Mouse (Mus musculus) ovary, postnatal 10 days (tissue): Measurements from ENCODE around the gene Zdhhc14.

Experiments used
- DNase-seq: peaks from one replicate; pipeline ENCODE4 v3.0.0; 2022; ENCODE audit warnings: low spot score

The Zdhhc14 gene

GRCm38 (mm10) chr17:5504969-5505368 lies 12.6 kb downstream of the Zdhhc14 start:
- no peak for DNase-seq

DNA sequence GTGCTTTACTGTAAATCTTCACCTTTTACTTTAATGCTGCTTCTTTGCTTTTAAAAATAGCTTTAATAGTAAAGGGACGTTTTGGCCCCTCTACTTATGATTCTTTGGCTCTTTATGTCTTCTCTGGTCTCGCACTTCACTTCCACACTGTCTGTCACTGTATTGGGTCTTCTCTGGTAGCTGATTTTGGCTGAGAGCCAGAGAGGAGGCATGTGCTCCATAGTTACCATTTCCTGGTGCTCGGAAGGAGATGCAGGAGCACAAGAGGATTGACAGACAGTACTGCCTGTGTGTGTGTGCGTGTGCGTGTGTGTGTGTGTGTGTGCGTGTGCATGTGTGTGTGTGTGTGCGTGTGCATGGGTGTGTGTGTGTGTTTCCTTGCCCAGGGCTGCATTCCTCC lies 14.2 kb downstream of the Zdhhc14 start:
- DNase-seq, result no peak

DNA sequence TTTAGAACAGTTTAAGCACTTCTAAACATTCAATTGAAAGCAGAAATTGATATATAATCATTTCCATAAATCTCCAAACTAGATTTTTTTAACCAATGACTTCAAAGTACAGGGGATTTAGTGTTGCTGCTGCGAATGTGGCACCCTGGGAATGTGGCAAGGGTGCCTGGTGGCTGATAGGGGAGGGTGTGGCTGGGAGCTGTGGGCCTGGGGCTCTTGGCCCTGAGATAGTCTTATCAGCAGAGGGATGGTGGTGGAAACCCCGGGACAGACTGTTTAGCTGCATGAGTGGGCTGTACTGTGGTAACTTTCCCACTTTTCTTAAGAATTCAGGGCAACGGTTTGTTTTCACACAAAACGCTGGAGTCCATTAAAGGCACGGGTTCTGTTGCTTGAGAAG lies 14.6 kb downstream of the Zdhhc14 start:
- no peak for DNase-seq

DNA sequence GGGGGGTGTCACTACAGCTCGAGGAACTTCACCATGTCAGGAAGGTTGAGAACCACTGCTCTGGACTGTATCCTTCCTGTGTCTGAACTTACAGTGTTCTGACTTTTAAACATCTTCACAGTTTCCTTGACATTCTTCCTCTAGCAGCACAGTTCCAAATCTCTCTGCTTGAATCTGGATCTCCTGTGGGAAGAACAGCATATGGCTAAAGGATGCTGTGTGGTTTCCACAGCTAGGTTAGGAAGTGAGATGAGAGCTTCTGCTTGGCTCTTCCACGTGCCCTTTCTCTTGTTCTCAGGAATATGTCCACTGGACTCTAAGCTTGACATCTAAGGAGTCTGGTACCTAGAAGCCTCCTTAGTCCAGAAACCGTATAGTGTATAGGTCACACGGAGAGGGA lies 15.7 kb downstream of the Zdhhc14 start:
- DNase-seq, result no peak

GRCm38 (mm10) chr17:5510564-5510963 lies 18.2 kb downstream of the Zdhhc14 start:
- no peak for DNase-seq

- DNase-seq, result no peak
Observed at GRCm38 (mm10) chr17:5511724-5512123, 19.4 kb downstream of the Zdhhc14 start.

GRCm38 (mm10) chr17:5519466-5519865 lies 27.1 kb downstream of the Zdhhc14 start:
- DNase-seq, result no peak

DNA sequence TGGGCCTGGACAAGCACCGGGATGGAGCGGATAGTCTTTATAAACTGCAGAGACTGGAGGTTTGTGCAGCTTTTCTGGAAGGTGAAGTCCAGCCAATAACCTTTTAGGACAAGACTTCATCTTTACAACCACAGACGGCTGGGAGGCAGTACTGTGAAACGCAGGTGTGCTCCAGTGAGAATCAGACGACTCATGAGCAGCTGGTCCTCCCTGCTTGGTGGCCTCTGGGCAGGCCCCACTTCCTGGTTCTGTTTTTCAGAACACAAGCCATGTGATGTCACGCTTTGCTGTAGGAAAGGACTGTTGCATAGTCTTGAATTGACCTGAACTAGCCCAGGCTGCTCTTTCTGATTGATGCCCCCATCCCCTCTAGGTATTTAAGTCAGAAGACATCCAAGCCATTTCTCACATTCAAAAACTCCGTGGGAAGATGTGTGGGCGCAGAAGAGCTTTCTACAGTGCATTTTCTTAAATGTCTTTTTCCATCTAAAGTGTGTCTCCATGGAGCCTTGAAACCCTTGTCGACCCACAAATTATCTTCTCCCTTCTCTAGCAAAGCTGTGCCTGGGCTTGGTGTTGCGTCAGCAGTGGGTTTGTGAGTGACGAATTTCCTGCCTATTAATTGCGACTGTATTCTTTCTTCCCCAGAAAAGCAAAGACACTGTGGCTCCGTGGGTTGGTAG lies 27.7 kb downstream of the Zdhhc14 start:
- DNase-seq, result no peak

- no peak for DNase-seq
Observed at GRCm38 (mm10) chr17:5521532-5521931, 29.2 kb downstream of the Zdhhc14 start.

- DNase-seq, result no peak
Observed at GRCm38 (mm10) chr17:5529552-5529951, 37.2 kb downstream of the Zdhhc14 start.

- no peak for DNase-seq
Observed at GRCm38 (mm10) chr17:5532816-5533215, 40.5 kb downstream of the Zdhhc14 start.

GRCm38 (mm10) chr17:5535357-5535756 lies 43.0 kb downstream of the Zdhhc14 start:
- no peak for DNase-seq

DNA sequence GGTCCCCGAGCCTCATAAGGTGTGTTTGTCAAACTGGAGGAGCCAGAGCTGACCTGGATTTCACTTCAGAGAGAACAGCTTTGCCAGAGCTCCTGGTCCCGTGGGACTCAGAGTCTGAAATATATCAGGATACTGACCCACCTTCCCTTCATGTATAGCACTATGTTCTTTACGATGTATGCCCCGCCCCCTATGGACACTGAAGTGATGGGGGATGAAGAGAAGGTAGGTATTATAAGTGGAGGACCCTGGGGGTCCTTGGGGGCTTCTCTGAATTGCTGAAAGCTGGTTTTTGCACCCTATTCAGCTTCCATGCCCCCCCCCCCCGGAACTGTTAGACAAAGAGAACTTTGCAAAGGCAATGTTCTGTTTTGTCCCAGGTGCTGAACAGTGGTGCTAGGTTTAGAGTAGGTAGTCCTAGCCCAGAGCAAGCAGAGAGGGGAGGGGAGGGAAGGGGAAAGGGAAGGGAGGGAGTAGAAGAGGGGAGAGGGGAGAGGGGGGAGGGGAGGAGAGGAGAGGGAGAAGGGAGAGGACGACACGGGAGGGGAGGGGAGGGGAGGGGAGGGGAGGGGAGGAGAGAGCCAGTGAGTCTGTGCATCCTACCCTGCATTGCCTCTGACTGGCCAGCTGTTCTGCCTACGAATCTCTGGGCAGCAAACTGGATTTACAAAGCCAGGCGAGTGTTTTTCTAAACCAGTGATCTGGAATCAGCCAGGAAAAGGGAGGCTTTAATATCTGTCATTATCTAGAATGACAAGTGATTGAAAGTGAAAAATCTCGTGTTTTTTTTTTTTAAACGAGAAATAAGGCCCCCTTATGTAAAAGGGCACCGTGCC lies 44.1 kb downstream of the Zdhhc14 start:
- no peak for DNase-seq

DNA sequence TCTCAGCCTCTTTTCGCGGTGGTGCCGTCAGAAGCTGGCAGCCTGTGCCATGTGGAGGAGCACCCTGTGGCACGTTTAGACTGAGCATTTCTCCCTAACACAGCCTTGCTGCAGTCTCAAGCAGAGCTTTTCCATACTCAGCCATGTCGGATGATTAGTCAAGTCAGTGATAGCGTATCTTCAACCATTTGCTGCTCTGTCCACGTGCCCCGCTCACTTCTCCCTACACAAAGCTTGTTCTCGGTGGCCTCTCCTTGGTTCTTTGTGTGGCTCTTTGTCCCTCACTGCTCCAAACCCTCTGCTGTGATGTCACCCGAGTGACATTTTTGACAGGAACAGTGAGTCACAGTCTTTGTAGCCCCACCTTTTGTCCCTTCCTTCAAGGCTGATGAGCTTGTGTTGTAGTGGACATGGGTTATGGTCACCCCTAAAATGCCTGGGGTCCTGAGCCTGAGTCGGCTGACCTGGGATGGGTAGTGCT lies 44.8 kb downstream of the Zdhhc14 start:
- DNase-seq, result no peak

GRCm38 (mm10) chr17:5542177-5542576 lies 49.8 kb downstream of the Zdhhc14 start:
- no peak for DNase-seq

- no peak for DNase-seq
Observed at GRCm38 (mm10) chr17:5544065-5544464, 51.7 kb downstream of the Zdhhc14 start.

DNA sequence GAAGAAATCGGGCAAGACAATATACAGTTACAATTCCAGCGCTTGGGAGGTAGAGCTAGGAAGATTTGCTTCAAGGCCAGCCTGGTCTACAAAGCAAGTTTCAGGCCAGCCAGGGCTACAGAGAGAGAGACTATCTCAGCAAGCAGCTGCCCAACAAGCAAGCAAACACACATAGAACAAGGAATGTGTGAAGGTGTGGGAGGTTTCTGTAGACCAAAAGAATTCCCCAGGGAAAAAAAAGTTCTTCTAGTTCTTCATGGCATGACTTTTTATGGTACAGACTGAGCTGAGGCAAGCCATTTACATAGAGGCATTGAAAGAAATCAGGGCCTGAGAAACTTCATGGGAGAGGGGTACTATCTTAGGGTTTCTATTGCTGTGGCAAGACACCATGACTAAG lies 52.7 kb downstream of the Zdhhc14 start:
- no peak for DNase-seq

DNA sequence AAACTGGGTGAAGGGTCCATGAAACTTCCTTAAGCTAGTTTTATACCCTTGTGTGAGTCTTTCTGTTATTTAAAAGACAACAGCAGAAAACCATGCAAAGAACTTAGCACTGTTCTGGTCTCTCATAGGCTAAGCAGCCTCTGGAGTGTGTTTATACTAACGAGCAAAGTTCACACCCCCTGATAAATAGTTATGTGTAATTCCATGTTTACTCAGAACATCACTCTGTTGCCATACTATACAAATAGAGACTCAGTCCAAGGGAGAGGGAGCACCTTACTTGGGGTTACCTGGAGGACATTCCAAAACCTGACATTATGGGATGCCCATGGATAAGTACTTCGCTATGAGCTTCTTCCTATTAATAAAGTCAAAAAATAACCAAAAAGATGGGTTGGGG lies 56.2 kb downstream of the Zdhhc14 start:
- DNase-seq, result no peak

DNA sequence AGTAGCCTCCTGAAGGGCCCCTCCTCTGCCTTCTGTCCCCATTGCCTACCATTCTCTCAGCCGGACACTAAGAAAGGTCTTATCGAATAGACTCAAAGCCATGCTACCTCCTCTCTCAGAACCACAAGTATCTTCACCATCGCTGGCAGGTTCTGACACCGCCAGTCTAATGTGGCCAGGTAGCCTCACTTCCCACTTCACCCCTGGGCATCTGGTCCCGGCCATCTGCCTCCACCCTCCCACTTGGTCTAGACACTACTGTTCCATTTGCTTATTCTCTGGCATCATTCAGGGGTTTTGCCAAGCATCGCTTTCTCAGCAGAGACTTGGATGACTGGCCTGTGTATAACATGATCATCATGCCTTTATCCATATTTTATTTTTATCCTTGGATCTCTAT lies 57.1 kb downstream of the Zdhhc14 start:
- no peak for DNase-seq

DNA sequence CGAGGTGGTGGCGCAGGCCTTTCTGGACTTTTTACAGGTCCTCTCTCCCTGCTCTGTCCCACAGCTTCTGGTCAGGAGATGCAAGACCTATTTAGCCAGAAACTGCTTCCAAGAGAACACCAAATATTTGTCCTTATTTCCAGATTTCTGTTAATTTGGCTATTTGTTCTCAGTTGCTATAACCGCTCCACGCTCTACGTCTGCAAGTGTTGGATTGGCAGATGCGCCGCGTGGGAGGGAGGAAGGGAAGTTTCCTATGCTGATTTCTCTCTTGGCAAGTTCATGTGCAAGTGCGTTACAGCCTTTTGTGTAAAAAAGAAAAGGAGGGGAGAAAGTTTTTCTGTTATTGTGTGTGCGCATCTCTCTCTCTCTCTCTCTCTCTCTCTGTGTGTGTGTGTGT lies 58.1 kb downstream of the Zdhhc14 start:
- no peak for DNase-seq

DNA sequence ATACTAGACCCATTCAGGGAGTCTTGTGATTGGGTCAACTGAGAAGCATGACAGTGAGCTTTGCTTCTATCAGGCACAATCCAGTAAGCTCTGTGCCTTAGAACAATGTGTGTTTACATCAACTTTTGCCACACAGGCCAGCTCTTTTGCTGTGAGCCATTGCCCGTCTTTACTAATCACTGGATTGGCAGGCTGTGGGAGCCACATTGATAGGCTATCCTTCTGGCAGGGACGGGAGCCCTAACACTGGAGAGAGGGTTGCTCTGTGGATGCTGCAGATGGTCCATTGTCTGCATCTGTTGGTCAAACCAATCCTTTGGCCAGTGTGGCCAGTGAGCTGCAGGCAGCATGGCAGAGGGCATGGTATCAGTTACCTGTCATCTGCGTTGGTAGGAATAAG lies 58.8 kb downstream of the Zdhhc14 start:
- DNase-seq, result no peak

DNA sequence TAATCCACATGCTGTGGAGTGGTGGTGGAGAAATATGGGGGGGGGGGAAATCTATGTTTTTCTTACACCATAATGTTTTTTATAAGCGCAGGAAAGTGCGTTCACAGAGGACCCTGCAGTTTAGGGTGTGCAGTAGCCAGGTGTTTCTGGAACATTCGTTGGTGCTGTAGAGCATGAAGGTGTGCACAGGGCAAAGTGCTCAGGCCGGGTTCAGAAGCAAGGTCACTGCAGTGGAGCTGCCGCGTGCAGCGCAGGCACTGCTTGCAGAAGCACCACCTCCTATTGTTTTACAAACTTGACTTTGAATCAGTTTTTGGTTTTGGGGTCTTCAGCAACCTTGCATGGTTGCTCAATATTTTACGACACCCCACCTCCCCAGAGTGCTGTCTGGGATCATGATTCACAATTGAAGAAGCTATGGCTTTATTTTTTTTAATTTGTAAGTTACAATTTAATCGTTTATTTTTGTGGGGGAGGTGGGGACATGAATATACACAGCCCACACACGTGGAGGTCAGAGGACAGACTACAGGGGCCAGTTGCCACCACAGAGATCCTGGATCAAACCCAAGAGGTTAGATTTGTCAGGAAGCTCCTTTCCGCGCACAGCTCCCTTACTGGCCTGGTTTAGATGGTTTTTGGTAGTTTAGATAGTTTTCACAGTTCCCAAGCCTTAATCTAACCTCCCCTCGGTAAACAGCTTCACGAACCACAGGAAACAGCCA lies 59.8 kb downstream of the Zdhhc14 start:
- no peak for DNase-seq

DNA sequence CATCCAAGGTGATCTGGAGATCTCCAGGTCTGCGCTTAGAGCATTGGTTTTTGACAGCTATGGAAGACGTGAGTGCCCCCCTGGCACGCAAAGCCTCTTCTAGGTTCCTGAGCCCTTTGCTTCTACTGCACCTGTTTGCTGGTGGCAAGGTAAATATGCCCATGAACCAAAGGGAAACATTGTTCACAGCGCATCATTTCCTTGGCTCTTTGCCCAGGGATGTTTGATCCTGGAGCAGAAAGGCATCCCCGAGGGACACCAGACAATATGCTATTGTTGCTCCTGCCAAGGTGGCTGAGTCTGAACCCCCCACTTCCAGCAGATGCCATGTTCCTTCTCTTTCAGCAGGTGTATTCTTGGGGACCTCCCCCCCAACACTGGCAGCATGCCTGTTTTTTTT lies 61.2 kb downstream of the Zdhhc14 start:
- DNase-seq, result no peak
